Mouse (Mus musculus) retina, embryonic 14.5 days (tissue): ENCODE measurements around the gene Ang4.
A peak's percentile ranks its signal among the peaks of the same experiment; 100 is the strongest.

Experiments
- DNase-seq: peaks from one replicate; pipeline ENCODE4 v3.0.0-alpha.2; 2015; ENCODE audit warnings: low spot score

The Ang4 gene

DNA sequence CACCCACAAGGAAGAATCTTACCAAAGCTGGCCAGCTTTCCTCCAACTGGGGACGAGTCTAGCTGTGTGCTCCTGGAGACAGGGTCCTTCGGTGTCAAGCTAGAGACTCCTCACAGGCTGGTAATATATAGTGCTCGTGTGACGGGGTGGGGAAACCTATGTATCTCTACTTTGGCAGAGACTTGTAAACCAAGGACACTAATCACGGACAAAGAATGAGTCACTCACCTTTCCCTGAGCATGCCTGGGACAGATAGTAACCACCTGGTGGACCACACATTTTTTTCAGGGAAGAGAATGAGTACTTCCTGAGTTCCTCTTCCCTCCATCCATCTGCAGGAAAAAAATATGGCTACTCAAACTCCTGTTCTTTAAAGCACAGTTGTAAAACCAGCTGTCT lies at the start of gene Ang4:
Gene Ang4 (minus strand): TSS at position 101 of the 400 bp plus-strand sequence.
- no peak for DNase-seq

DNA sequence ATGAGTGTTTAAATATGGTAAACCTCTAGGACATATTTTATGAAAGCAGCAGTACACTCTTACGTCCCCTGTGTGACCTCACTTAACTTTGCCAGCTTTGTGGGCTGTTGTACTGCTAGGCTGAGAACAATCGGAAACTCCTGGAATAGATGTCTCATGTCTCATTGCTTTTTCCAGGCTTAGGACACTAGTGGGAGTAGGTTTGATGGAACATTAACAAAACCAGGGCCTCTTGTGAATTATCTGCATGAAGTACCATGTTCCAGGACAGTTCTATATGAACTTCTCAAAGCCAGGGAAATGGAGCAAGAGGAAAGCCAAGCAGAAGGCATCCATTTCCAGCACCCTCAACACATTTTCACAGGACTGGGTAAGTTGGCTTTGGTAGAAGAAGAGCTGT lies 26.4 kb upstream of the Ang4 start, which contains the start of gene AY358078:
Gene AY358078 (plus strand): TSS at position 301 of the 400 bp plus-strand sequence.
- no peak for DNase-seq

DNA sequence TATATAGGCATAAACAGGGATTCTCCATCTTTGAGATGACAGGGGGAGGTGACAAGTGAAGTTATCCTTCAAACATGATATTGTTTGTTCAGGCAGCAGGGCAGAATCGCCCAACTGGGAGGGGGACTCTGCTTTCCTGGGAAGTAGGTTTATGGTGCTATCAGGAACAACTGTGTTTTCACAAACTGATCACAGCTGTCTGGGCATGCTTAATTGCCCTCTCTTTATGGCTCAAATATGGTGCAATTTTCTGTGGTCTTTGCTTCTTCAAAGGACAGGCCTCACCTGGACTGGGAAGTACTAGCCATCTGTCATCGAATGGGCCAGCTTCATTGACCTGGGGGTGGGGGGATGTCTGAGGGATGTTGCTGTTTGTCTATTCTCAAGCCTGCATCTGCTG lies 20.7 kb upstream of the Ang4 start:
- DNase-seq: no peak

GRCm38 (mm10) chr14:51789196-51789595 lies 15.8 kb upstream of the Ang4 start:
- peak; percentile 46 for DNase-seq

DNA sequence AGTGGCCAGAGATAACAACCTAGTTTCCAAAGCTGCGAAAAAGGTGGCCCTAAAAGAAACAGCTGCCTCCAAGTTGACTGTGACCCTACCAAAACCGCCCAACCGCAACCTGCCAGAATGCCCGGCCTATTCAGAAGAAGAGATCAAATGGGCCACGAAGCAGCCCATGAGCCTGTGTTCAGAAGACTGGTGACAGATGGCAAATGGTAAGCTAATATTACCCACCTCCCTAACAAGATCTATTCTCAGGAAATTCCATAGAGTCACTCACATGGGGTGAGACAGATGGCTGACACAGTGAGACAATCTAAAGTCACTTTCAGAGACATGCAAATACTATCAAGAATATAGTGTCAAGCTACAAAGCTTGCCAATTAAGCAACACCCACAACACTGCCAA lies 13.7 kb upstream of the Ang4 start:
- DNase-seq: no peak

- no peak for DNase-seq
Observed at GRCm38 (mm10) chr14:51786335-51786734, 12.9 kb upstream of the Ang4 start.

GRCm38 (mm10) chr14:51778865-51779481 lies 5.6 kb upstream of the Ang4 start:
- DNase-seq: no peak

- DNase-seq: no peak
Observed at GRCm38 (mm10) chr14:51777791-51778190, 4.4 kb upstream of the Ang4 start.

DNA sequence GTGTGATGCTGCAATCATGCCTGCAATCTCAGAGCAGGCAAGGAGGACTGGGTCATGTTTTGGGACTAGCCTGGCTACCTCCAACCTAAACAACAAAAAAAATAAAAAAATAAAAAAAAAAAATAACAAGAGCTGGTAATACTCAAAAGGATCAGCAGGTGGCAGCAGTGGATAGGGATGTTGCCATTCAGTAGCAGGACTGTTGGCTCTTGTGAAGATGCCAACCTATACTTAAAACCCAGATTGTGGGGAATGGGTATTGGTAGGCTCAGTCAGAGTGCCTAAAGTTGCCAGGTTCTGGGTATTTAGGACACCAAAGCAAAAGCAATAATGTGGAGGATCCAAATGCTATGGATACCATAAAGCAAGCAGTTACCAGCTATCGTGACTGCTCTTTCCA lies 2.0 kb downstream of the Ang4 start:
- peak; percentile 34 for DNase-seq

- DNase-seq: no peak
Observed at GRCm38 (mm10) chr14:51755944-51756343, 17.4 kb downstream of the Ang4 start.

GRCm38 (mm10) chr14:51740347-51741170 lies 32.8 kb downstream of the Ang4 start:
- peak; percentile 40 for DNase-seq

GRCm38 (mm10) chr14:51739150-51739993 lies 34.0 kb downstream of the Ang4 start:
- DNase-seq: no peak

DNA sequence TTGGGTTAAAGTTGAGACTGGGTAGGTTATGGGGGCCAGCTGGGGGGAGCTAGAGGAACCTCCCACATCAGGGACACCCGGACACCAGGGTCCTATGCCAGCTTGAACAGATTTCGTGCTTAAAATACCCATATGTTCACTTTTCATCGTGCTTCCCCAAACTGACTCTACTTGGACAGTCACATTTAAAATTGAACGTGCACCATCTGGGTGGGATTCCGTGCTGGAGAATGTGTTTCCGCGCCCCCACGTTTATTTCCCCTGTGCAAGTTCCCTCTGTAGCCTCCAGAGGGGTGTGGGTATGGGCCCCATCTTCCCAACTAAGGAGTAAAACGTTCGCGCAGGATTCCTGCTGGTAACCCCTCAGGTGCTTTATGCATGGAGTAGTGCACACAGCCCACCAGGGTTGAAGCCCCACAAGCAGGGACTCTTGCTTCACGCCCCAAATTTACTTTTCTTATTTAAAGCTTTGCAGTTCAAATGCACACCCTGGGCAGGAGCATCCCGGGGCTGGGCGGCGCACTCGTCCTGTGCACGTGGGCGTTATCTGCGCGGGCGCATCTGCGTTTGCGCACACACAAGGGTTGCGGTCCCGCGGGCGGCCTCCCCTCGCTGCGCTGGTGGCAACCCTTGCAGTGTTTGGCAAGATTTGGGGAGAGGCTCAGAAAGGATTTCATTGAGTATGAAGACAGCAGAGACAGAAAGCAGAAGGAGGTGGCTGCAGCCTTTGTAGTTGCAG lies 34.8 kb downstream of the Ang4 start:
- no peak for DNase-seq

- DNase-seq: no peak
Observed at GRCm38 (mm10) chr14:51737967-51738366, 35.4 kb downstream of the Ang4 start.

GRCm38 (mm10) chr14:51717083-51717482 lies 56.3 kb downstream of the Ang4 start, which contains the start of gene Gm5800:
TSS of gene Gm5800 (minus strand) at chr14:51717183.
- no peak for DNase-seq
